Mouse (Mus musculus): ENCODE data around the gene Myo9b. TPM values are rescaled to one million over a fixed set of nuclear protein-coding genes. Genes with fewer than 3 reads are reported as not detected.
"Not testable (repeated sequence)": the region's sequence is repeated elsewhere in the genome, so short reads cannot be mapped to it uniquely, and the experiment has no call there.

The Myo9b gene
- 10 to 100 TPM; 34.6 to 39.7 TPM for total RNA-seq (2021)
- long read RNA-seq, experiment 1, partial matches to known transcripts: 14 of 36 reads
- long read RNA-seq, experiment 1, other reads (novel, unspliced or antisense): 22 of 36 reads
- long read RNA-seq, experiment 2, partial matches to known transcripts: 19 of 50 reads
- long read RNA-seq, experiment 2, other reads (novel, unspliced or antisense): 31 of 50 reads

GRCm38 (mm10) chr8:71272286-71273150 lies at the start of gene Myo9b, which contains the start of gene Haus8:
Gene Myo9b (plus strand): TSS chr8:71272714.
Gene Haus8 (minus strand): TSS chr8:71272934.
- peak within 1 kb of the TSS; percentile 82 for H3K27ac ChIP-seq
- H3K4me3 ChIP-seq: peak within 1 kb of the TSS; percentile 90
- peak; percentile 96 to 97 for DNase-seq (ENCODE audit: extremely low spot score in 1 of 2, low spot score in 2 of 2)
- intact Hi-C loops (cut with DNase I): loop anchor here (2.0 to 5.0 kb wide), 2 partner anchors 95 to 376 kb away; partner anchors contain the start of genes Rpl18a and Use1
- peak; percentile 60 for TF ChIP-seq CTCF (IDR thresholded peaks at IDR 0.05)

DNA sequence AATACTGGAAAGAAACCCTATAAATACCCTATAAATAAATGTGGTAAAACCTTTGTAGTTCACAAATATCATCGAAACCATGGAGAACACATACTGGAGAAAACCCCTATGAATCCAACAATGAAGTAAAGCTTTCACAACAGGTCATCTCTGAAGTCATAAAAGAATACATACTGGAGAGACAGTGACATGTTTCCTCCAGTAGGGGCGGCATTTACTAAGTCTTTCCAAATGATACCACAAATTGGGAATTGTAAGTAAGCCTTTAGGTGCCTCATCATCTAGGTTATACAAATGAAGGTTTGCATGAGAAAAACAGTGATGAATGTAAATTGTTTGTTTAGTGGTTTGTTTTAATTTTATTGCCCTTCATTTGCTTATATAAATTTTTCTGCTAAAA lies 48.0 kb upstream of the Myo9b start:
- TF ChIP-seq CTCF (IDR thresholded peaks at IDR 0.05): peak; percentile 41
- intact Hi-C loops (cut with DNase I): no loop called here
- no peak overlapping the region for H3K4me3 ChIP-seq
- DNase-seq (ENCODE audit: extremely low spot score in 1 of 2, low spot score in 2 of 2): no peak
- no peak overlapping the region for H3K27ac ChIP-seq

- DNase-seq (ENCODE audit: extremely low spot score in 1 of 2, low spot score in 2 of 2): no peak
- intact Hi-C loops (cut with DNase I): no loop called here
- Histone ChIP-seq H3K27ac (no peak overlapping the region), H3K4me3 (no peak overlapping the region)
- TF ChIP-seq CTCF (IDR thresholded peaks at IDR 0.05): no peak
Observed at GRCm38 (mm10) chr8:71242757-71243156, 29.8 kb upstream of the Myo9b start.

- Histone ChIP-seq H3K27ac (no peak overlapping the region), H3K4me3 (no peak overlapping the region)
- TF ChIP-seq CTCF (IDR thresholded peaks at IDR 0.05): no peak
- DNase-seq (ENCODE audit: extremely low spot score in 1 of 2, low spot score in 2 of 2): no peak
- intact Hi-C loops (cut with DNase I): no loop called here
Observed at GRCm38 (mm10) chr8:71248203-71248602, 24.3 kb upstream of the Myo9b start.

- Histone ChIP-seq H3K27ac (no peak overlapping the region), H3K4me3 (no peak overlapping the region)
- DNase-seq (ENCODE audit: extremely low spot score in 1 of 2, low spot score in 2 of 2): no peak
- intact Hi-C loops (cut with DNase I): no loop called here
- TF ChIP-seq CTCF (IDR thresholded peaks at IDR 0.05): no peak
Observed at GRCm38 (mm10) chr8:71256545-71257232, 15.8 kb upstream of the Myo9b start.

GRCm38 (mm10) chr8:71261234-71261633 lies 11.3 kb upstream of the Myo9b start:
- H3K4me3 ChIP-seq: no peak overlapping the region
- intact Hi-C loops (cut with DNase I): no loop called here
- TF ChIP-seq CTCF (IDR thresholded peaks at IDR 0.05): peak; percentile 35
- H3K27ac ChIP-seq: no peak overlapping the region
- no peak for DNase-seq (ENCODE audit: extremely low spot score in 1 of 2, low spot score in 2 of 2)

DNA sequence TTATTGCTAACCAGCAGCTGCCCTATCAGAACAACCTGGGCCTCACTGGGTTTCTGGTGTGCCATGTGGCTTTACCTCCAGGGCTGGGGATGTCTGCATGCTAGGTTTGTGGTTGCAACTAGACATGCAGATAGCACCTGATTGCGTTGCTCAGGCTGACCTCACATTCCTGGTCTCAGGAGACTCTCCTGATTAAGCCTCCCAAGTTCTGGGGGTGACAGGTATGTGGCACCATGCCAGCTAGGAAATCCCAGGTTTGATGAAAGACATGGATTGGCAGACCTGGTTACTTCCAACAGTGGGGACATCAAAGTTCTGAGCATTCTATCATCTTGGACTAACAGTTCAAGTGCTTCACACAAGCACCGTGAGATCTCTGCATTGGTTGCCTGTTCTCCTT lies 4.8 kb upstream of the Myo9b start:
- intact Hi-C loops (cut with DNase I): no loop called here
- H3K27ac ChIP-seq: no peak overlapping the region
- H3K4me3 ChIP-seq: no peak overlapping the region
- no peak for TF ChIP-seq CTCF (IDR thresholded peaks at IDR 0.05)
- no peak for DNase-seq (ENCODE audit: extremely low spot score in 1 of 2, low spot score in 2 of 2)

DNA sequence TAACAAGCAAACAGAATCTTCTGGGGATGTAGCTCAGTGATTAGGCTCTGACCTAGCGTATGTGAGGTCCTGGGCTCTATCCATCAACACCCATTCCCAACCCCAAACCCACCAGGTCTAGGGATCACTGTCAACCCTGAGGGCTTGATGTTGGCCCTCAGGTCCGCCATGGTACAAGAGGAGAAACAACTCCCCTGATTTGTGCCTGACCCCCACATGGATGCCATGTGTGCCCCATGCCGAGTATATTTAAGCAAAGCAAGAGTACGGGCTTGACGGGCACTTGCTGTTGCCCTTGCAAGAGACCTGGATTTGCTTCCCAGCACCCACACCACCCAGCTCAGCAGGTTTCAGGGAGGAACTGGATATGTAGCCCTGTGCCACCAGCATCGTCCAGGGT lies 4.2 kb upstream of the Myo9b start:
- H3K27ac ChIP-seq; DNase-seq (ENCODE audit: extremely low spot score in 1 of 2, low spot score in 2 of 2); H3K4me3 ChIP-seq; intact Hi-C loops (cut with DNase I): not testable (repeated sequence)

DNA sequence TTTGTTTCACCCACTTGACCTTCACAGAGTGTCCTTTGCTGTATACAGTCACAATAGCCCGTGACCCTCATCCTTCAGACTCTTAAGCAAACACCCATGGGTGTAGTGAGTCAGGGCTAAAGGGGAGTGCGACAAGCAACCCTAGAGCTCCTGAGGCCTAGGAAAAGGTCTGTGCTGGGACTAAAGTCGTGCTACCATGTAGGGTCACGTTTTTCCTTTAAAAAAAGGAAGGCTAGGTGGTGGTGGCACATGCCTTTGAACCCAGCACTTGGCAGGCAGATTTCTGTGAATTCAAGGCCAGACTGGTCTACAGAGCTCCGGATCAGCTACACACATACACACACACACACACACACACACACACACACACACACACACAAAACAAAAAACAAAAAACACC lies 884 bp upstream of the Myo9b start:
- no peak for DNase-seq (ENCODE audit: extremely low spot score in 1 of 2, low spot score in 2 of 2)
- Histone ChIP-seq H3K4me3 (peak overlapping the region; percentile 90), H3K27ac (no peak overlapping the region)
- TF ChIP-seq CTCF (IDR thresholded peaks at IDR 0.05): no peak
- intact Hi-C loops (cut with DNase I): loop anchor here (2.0 to 5.0 kb wide), 2 partner anchors 96 to 375 kb away; partner anchors contain the start of genes Rpl18a and Use1

GRCm38 (mm10) chr8:71273151-71273510 lies 617 bp downstream of the Myo9b start:
- intact Hi-C loops (cut with DNase I): loop anchor here (2.0 to 5.0 kb wide), 2 partner anchors 94 to 376 kb away; partner anchors contain the start of genes Rpl18a and Use1
- TF ChIP-seq CTCF (IDR thresholded peaks at IDR 0.05): no peak
- Histone ChIP-seq H3K27ac (peak overlapping the region; percentile 82), H3K4me3 (peak overlapping the region; percentile 90)
- DNase-seq (ENCODE audit: extremely low spot score in 1 of 2, low spot score in 2 of 2): peak; percentile 62 to 65

DNA sequence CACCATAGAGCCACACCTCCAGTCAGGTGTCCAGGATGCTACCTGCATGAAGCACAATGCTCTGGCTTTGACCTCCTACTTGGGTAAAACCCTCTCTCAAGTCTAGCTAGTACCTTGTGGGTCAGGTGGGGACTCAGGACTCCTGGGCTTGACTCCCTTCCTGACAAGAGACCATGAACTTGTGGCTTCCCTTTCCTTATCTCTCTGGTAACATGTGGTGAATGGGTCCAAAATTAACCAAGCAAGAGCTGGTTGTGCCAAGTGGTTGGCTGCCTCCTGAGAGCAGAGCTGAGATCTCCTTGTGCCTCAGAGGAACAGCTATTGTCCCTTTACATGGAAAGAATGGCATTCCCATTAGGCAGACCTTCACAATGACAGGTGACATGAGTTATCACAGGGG lies 2.0 kb downstream of the Myo9b start:
- intact Hi-C loops (cut with DNase I): loop anchor here (5.0 kb wide), 1 partner anchor 93 kb away; the partner anchor contains the start of gene Use1
- no peak for TF ChIP-seq CTCF (IDR thresholded peaks at IDR 0.05)
- Histone ChIP-seq H3K27ac (no peak overlapping the region), H3K4me3 (no peak overlapping the region)
- no peak for DNase-seq (ENCODE audit: extremely low spot score in 1 of 2, low spot score in 2 of 2)

- no peak for DNase-seq (ENCODE audit: extremely low spot score in 1 of 2, low spot score in 2 of 2)
- intact Hi-C loops (cut with DNase I): no loop called here
- no peak for TF ChIP-seq CTCF (IDR thresholded peaks at IDR 0.05)
Observed at GRCm38 (mm10) chr8:71276166-71276565, 3.7 kb downstream of the Myo9b start.

GRCm38 (mm10) chr8:71279409-71279808 lies 6.9 kb downstream of the Myo9b start:
- H3K27ac ChIP-seq; DNase-seq (ENCODE audit: extremely low spot score in 1 of 2, low spot score in 2 of 2); H3K4me3 ChIP-seq; intact Hi-C loops (cut with DNase I): not testable (repeated sequence)

More at GRCm38 (mm10) chr8:71276166-71276565, 3.7 kb downstream of the Myo9b start:
- Histone ChIP-seq H3K27ac (no peak overlapping the region), H3K4me3 (no peak overlapping the region)

- H3K27ac ChIP-seq; DNase-seq (ENCODE audit: extremely low spot score in 1 of 2, low spot score in 2 of 2); H3K4me3 ChIP-seq: not testable (repeated sequence)
- intact Hi-C loops (cut with DNase I): loop anchor here (2.0 kb wide), 1 partner anchor 455 kb away; no protein-coding TSS in a partner anchor
Observed at GRCm38 (mm10) chr8:71281731-71282130, 9.2 kb downstream of the Myo9b start.

Data from left cerebral cortex, adult 2 months (tissue).